In the genomic region with DNA sequence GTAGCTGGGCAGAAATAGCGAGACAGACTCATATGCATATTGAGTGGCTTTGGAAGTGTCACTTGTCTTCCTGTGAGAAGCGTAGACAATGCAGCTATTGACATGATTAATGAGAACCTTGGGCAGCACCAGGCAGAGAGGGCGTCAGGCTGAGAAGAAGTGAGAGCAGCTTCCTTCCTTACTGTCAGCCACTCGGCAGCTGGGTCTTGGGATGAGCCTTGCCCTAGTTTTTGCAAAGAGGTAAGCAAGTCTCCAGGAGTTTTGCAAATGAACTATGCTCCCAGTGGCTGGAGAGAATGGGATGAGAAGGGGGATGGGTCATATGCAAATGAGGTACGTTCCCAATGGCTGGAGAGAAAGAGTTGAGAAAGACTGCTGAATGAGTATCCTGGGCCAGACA, we compare ENCODE assay signal across 15 mouse cellular contexts.
DNase-seq lines count a peak whose midpoint lies in the region; ATAC-seq and TF ChIP-seq lines count a peak whose summit lies in the region.
"Had no signal": no experiment of that assay in that cellular context is flagged by ENCODE, and none has a peak within 500 bp of the region (broad histone marks: within the 10 kb centered on the region; RNA-seq: fewer than 3 reads in every experiment).

No protein-coding gene starts in this region.

- no peaks in the 10 kb centered on the region for H3K27me3 ChIP-seq in lung, postnatal 0 days (replicated peaks; ENCODE audit: insufficient read depth, low read length)
- H3K27me3 ChIP-seq in forebrain, embryonic 12.5 days, result no peaks in the 10 kb centered on the region

- TF ChIP-seq EP300 in lung, postnatal 0 days (IDR thresholded peaks at IDR 0.05), result no peak

- H3K4me2 ChIP-seq in lung, postnatal 0 days (replicated peaks; ENCODE audit: low read depth, low read length), result no peak overlapping the region
- no peak overlapping the region for H3K4me2 ChIP-seq in forebrain, embryonic 12.5 days

- peak; percentile 27; the same call in 1 of the 2 replicates for ATAC-seq in cerebellum, adult (ENCODE audit: insufficient number of reproducible peaks, low FRiP score, low TSS enrichment)
- peak; percentile 33 for ATAC-seq in lung, postnatal 0 days
- ATAC-seq in megakaryocyte progenitor cell, adult 5-6 weeks (replicated peaks; ENCODE audit: poor library complexity), result peak; percentile 38; the same call in 1 of the 2 replicates
- no peak for ATAC-seq in forebrain, embryonic 12.5 days (ENCODE audit: low FRiP score)

- no peaks in the 10 kb centered on the region for H3K36me3 ChIP-seq in lung, postnatal 0 days (ENCODE audit: insufficient read depth, low read length)
- no peaks in the 10 kb centered on the region for H3K36me3 ChIP-seq in forebrain, embryonic 12.5 days (replicated peaks)
- H3K36me3 ChIP-seq: embryonic facial prominence, embryonic 10.5 days; heart, embryonic 10.5 days had no signal

- no peak for DNase-seq in cerebellum, adult 8-10 months
- DNase-seq in lung, postnatal 0 days (ENCODE audit: low spot score), result no peak
- DNase-seq in lung, postnatal 36 days, result no peak
- DNase-seq in embryo, embryonic 11 days, result peak; percentile 28
- no peak for DNase-seq in right cerebral cortex, postnatal 4 days
- DNase-seq: B cell, adult 2 months; right cerebral cortex, adult 18-20 months; thymus, postnatal 4 days had no signal

- H3K4me1 ChIP-seq in lung, postnatal 0 days (ENCODE audit: insufficient read depth, low read depth, low read length), result no peaks in the 10 kb centered on the region
- peaks cover 14% of the 10 kb centered on the region for H3K4me1 ChIP-seq in forebrain, embryonic 12.5 days

- H3K9me3 ChIP-seq in lung, postnatal 0 days (ENCODE audit: low read length), result no peaks in the 10 kb centered on the region
- no peaks in the 10 kb centered on the region for H3K9me3 ChIP-seq in forebrain, embryonic 12.5 days
- H3K9me3 ChIP-seq: embryonic facial prominence, embryonic 10.5 days; heart, embryonic 10.5 days had no signal

- TF ChIP-seq CTCF in lung, postnatal 0 days (IDR thresholded peaks at IDR 0.05), result no peak

- 16% methylated on average over 5 of the region's 5 CpGs for WGBS in lung, postnatal 0 days
- 19% methylated on average over 5 of the region's 5 CpGs for WGBS in forebrain, embryonic 12.5 days

- H3K9ac ChIP-seq in lung, postnatal 0 days (replicated peaks; ENCODE audit: low read depth), result no peak overlapping the region
- H3K9ac ChIP-seq in forebrain, embryonic 12.5 days, result no peak overlapping the region

- no peak overlapping the region for H3K27ac ChIP-seq in lung, postnatal 0 days (ENCODE audit: low read length)
- no peak overlapping the region for H3K27ac ChIP-seq in forebrain, embryonic 12.5 days
- H3K27ac ChIP-seq: embryonic facial prominence, embryonic 10.5 days; heart, embryonic 10.5 days; macrophage had no signal

- H3K4me3 ChIP-seq in lung, postnatal 0 days (ENCODE audit: low read depth, low read length), result no peak overlapping the region
- H3K4me3 ChIP-seq in forebrain, embryonic 12.5 days (replicated peaks), result no peak overlapping the region
- H3K4me3 ChIP-seq: embryonic facial prominence, embryonic 10.5 days; heart, embryonic 10.5 days; myocyte had no signal
